Mouse (Mus musculus) CH12.LX (cell line): Measurements from ENCODE around the gene Erc1. TPM values are rescaled to one million over a fixed set of nuclear protein-coding genes. Genes with fewer than 3 reads are reported as not detected.

ENCODE experiments used
- DNase-seq: peaks from one replicate; pipeline ENCODE4 v3.0.0-alpha.2; 2013; ENCODE audit errors: extremely low read depth
- H3K27ac ChIP-seq: 2 replicates; pipeline ENCODE4 v1.5.1; 2012; ENCODE audit warnings: low read depth, mild to moderate bottlenecking, control low read depth, moderate library complexity; ENCODE audit not compliant: insufficient read depth
- H3K27me3 ChIP-seq: replicated peaks from 2 replicates; pipeline ENCODE3; 2012; ENCODE audit warnings: inconsistent platforms
- H3K36me3 ChIP-seq, 2 experiments: replicated peaks in 1 of 2; 2 replicates each; pipeline versions ENCODE3 to v1.6.1; 2012; ENCODE audit warnings: inconsistent platforms in 1 of 2, low read length in 1 of 2, mild to moderate bottlenecking in 1 of 2, mixed read lengths in 1 of 2, moderate library complexity in 1 of 2; ENCODE audit not compliant: control insufficient read depth in 1 of 2, insufficient read depth in 1 of 2
- H3K4me1 ChIP-seq, 2 experiments: 2 replicates each; pipeline ENCODE4 v1.6.1; 2012; ENCODE audit warnings: inconsistent platforms in 1 of 2, moderate library complexity in 1 of 2; ENCODE audit not compliant: insufficient read depth in 2 of 2, control insufficient read depth in 1 of 2
- H3K4me2 ChIP-seq: 2 replicates; pipeline ENCODE4 v1.6.1; 2012; ENCODE audit warnings: low read depth, mild to moderate bottlenecking, control low read depth; ENCODE audit not compliant: poor library complexity, insufficient read depth, severe bottlenecking
- H3K4me3 ChIP-seq, 3 experiments: fragments of 150-350 bp in 1 of 3; sonication (generic) in 1 of 3; replicated peaks in 1 of 3; 2 replicates each; pipeline versions ENCODE3 to v1.5.1; 2011 to 2012; ENCODE audit warnings: low read depth in 2 of 3, low read length in 2 of 3, mild to moderate bottlenecking in 2 of 3, moderate library complexity in 2 of 3, control low read depth in 1 of 3, improper control_type of control experiment in 1 of 3, inconsistent platforms in 1 of 3, mixed read lengths in 1 of 3; ENCODE audit not compliant: poor library complexity in 1 of 3
- H3K79me2 ChIP-seq: replicated peaks from 2 replicates; pipeline ENCODE4 v1.6.1; 2012; ENCODE audit warnings: mild to moderate bottlenecking, moderate library complexity; ENCODE audit not compliant: control insufficient read depth, poor library complexity, insufficient read depth, severe bottlenecking; ENCODE audit errors: extremely low read depth
- H3K9ac ChIP-seq: 2 replicates; pipeline ENCODE4 v1.6.1; 2012; ENCODE audit warnings: low read depth, mild to moderate bottlenecking, control low read depth, moderate library complexity; ENCODE audit not compliant: insufficient read depth
- H3K9me3 ChIP-seq: replicated peaks from 2 replicates; pipeline ENCODE3; 2012; ENCODE audit warnings: low read length, inconsistent platforms, mixed read lengths
- BHLHE40 ChIP-seq: IDR thresholded peaks from 2 replicates; pipeline ENCODE4 v1.6.1; 2011; ENCODE audit warnings: mild to moderate bottlenecking, low read depth, low read length, improper control_type of control experiment
- EP300 ChIP-seq: IDR thresholded peaks from 2 replicates; pipeline ENCODE4 v1.6.1; 2011; ENCODE audit warnings: low read length, improper control_type of control experiment
- GABPA ChIP-seq: IDR thresholded peaks from 2 replicates; pipeline ENCODE4 v1.6.1; 2012; ENCODE audit warnings: low read depth, low read length, improper control_type of control experiment, inconsistent platforms; ENCODE audit not compliant: insufficient replicate concordance
- JUND ChIP-seq: conservative IDR thresholded peaks from 2 replicates; pipeline ENCODE4 v1.6.1; 2011; ENCODE audit warnings: low read depth, low read length, improper control_type of control experiment
- MAFK ChIP-seq: IDR thresholded peaks from 2 replicates; pipeline ENCODE4 v1.6.1; 2011; ENCODE audit warnings: low read length, improper control_type of control experiment; ENCODE audit not compliant: insufficient replicate concordance
- NRF1 ChIP-seq: IDR thresholded peaks from 2 replicates; pipeline ENCODE4 v1.6.1; 2014; ENCODE audit warnings: low read depth, mild to moderate bottlenecking, inconsistent platforms, low read length, improper control_type of control experiment, moderate library complexity
- POLR2A ChIP-seq: IDR thresholded peaks from 2 replicates; pipeline ENCODE4 v1.6.1; 2011; ENCODE audit warnings: low read depth, mild to moderate bottlenecking, improper control_type of control experiment, low read length
- TBP ChIP-seq: conservative IDR thresholded peaks from 2 replicates; pipeline ENCODE4 v1.6.1; 2011; ENCODE audit warnings: low read depth, low read length, improper control_type of control experiment
- TCF12 ChIP-seq: IDR thresholded peaks from 2 replicates; pipeline ENCODE4 v1.6.1; 2014; ENCODE audit warnings: low read depth, mild to moderate bottlenecking, inconsistent platforms, low read length, improper control_type of control experiment
- USF1 ChIP-seq: IDR thresholded peaks from 2 replicates; pipeline ENCODE4 v1.6.1; 2014; ENCODE audit warnings: low read depth, mild to moderate bottlenecking, inconsistent platforms, low read length, improper control_type of control experiment
- dilution Hi-C: fragments of 300-500 bp; cut with MboI; formaldehyde crosslinking; loops from 2 replicates; pipeline ENCODE4 v1.14.3; 2020; ENCODE audit warnings: low sequenced_read_pairs; ENCODE audit not compliant: extremely low pct_unique_long_range_greater_than_20kb, extremely low pct_ligation_motif_present
- in situ Hi-C: fragments of 300-500 bp; cut with MboI; formaldehyde crosslinking; loops from 3 replicates; pipeline ENCODE4 v1.14.3; 2019; ENCODE audit warnings: low sequenced_read_pairs, low pct_ligation_motif_present, low pct_unique_long_range_greater_than_20kb, mixed read lengths
- polyA plus RNA-seq: library from polyadenylated mRNA; unstranded; fragments of >175 nt; gene quantifications from 2 replicates; pipeline ENCODE4 v1.2.1, GENCODE M21; 2012; ENCODE audit warnings: low read depth; ENCODE audit not compliant: insufficient read length
- total RNA-seq, 2 experiments: library from RNA; depleted of rRNA; stranded (reverse); fragments of 300-350 nt in 1 of 2; fragments of >200 nt in 1 of 2; gene quantifications; 2 replicates each; pipeline ENCODE4 v1.2.3; 2012 to 2014

The Erc1 gene
- total and polyA plus RNA-seq, 3 experiments: 1.4 to 3.3 (median 2.5) TPM

- H3K9ac ChIP-seq: no peak overlapping the region
- no peak for DNase-seq
- no peaks in the 10 kb centered on the region for H3K27me3 ChIP-seq
- no peak overlapping the region for H3K27ac ChIP-seq
- TF ChIP-seq GABPA (no peak), TBP (no peak)
- dilution Hi-C loops (no loop called here), in situ Hi-C loops (no loop called here)
- peaks cover 0 to 5% of the 10 kb centered on the region in 2 experiments; a peak in 1 of 4 replicates for H3K4me1 ChIP-seq
- no peak overlapping the region for H3K4me3 ChIP-seq
- no peak overlapping the region for H3K4me2 ChIP-seq
- H3K36me3 ChIP-seq: peaks cover 0 to 3% of the 10 kb centered on the region in 2 experiments
- H3K79me2 ChIP-seq: no peaks in the 10 kb centered on the region
- no peaks in the 10 kb centered on the region for H3K9me3 ChIP-seq
These were observed 109.2 kb downstream of the Erc1 start for GRCm38 (mm10) chr6:119738638-119739375.

GRCm38 (mm10) chr6:119737716-119738115, 110.3 kb downstream of the Erc1 start:
- TF ChIP-seq TBP (no peak), BHLHE40 (no peak)
- H3K36me3 ChIP-seq: no peaks in the 10 kb centered on the region
- no peaks in the 10 kb centered on the region for H3K27me3 ChIP-seq
- no peak overlapping the region for H3K27ac ChIP-seq
- H3K4me2 ChIP-seq: no peak overlapping the region
- no peaks in the 10 kb centered on the region for H3K9me3 ChIP-seq
- H3K9ac ChIP-seq: no peak overlapping the region
- no peaks in the 10 kb centered on the region for H3K79me2 ChIP-seq
- H3K4me3 ChIP-seq: no peak overlapping the region
- DNase-seq: no peak
- in situ Hi-C loops: no loop called here
- dilution Hi-C loops: no loop called here
- peaks cover 0 to 5% of the 10 kb centered on the region in 2 experiments; a peak in 1 of 4 replicates for H3K4me1 ChIP-seq

- Histone ChIP-seq H3K9me3 (no peaks in the 10 kb centered on the region), H3K27me3 (no peaks in the 10 kb centered on the region), H3K9ac (no peak overlapping the region), H3K4me1 (peaks cover 0 to 5% of the 10 kb centered on the region in 2 experiments; a peak in 1 of 4 replicates), H3K27ac (no peak overlapping the region), H3K36me3 (no peaks in the 10 kb centered on the region), H3K4me2 (no peak overlapping the region), H3K4me3 (no peak overlapping the region), H3K79me2 (no peaks in the 10 kb centered on the region)
- dilution Hi-C loops (no loop called here), in situ Hi-C loops (no loop called here)
- DNase-seq: no peak
- no peak for TF ChIP-seq MAFK
- no peak for TF ChIP-seq TCF12
- TF ChIP-seq BHLHE40: no peak
- no peak for TF ChIP-seq USF1
- no peak for TF ChIP-seq JUND
- TF ChIP-seq POLR2A: no peak
- TF ChIP-seq NRF1: no peak
- TF ChIP-seq EP300: no peak
These were observed 112.0 kb downstream of the Erc1 start for GRCm38 (mm10) chr6:119735937-119736336.
